Mouse (Mus musculus): ENCODE measurements at regions not wholly inside any gene's neighbourhood (a gene's known extent, or its start where the extent isn't known, plus 50 kb on each side); places are given as distances from the start of the nearest gene placed in this dataset.

GRCm38 (mm10) chr13:114613909-114614308 lies 155.2 kb upstream of the Fst start:
- Histone ChIP-seq H3K27me3 (ENCODE audit: insufficient read depth, low read length) (no peaks in the 10 kb centered on the region), H3K4me3 (ENCODE audit: low read depth, low read length) (no peak overlapping the region), H3K36me3 (replicated peaks; ENCODE audit: insufficient read depth, low read length) (no peaks in the 10 kb centered on the region), H3K27ac (ENCODE audit: low read depth) (no peak overlapping the region), H3K9ac (replicated peaks) (no peak overlapping the region), H3K4me2 (ENCODE audit: low read depth, low read length) (no peak overlapping the region), H3K4me1 (ENCODE audit: insufficient read depth) (no peaks in the 10 kb centered on the region), H3K9me3 (ENCODE audit: low read length) (no peaks in the 10 kb centered on the region)
- ATAC-seq (no peak), DNase-seq (no peak)
- WGBS (ENCODE audit: insufficient replicate concordance), result 82% methylated on average over 1 of the region's 1 CpGs
- TF ChIP-seq EP300 (IDR thresholded peaks at IDR 0.05; ENCODE audit: low read depth), result no peak
- no peak for TF ChIP-seq CTCF (IDR thresholded peaks at IDR 0.05; ENCODE audit: low read depth)

GRCm38 (mm10) chr13:114619416-114619815 lies 160.7 kb upstream of the Fst start:
- WGBS (ENCODE audit: insufficient replicate concordance), result 84% methylated on average over 4 of the region's 4 CpGs
- Histone ChIP-seq H3K27ac (ENCODE audit: low read depth) (no peak overlapping the region), H3K27me3 (ENCODE audit: insufficient read depth, low read length) (no peaks in the 10 kb centered on the region), H3K4me2 (ENCODE audit: low read depth, low read length) (no peak overlapping the region), H3K9ac (replicated peaks) (no peak overlapping the region), H3K4me3 (ENCODE audit: low read depth, low read length) (no peak overlapping the region), H3K9me3 (ENCODE audit: low read length) (no peaks in the 10 kb centered on the region), H3K36me3 (replicated peaks; ENCODE audit: insufficient read depth, low read length) (no peaks in the 10 kb centered on the region), H3K4me1 (ENCODE audit: insufficient read depth) (no peaks in the 10 kb centered on the region)
- DNase-seq, result no peak
- no peak for ATAC-seq
- no peak for TF ChIP-seq CTCF (IDR thresholded peaks at IDR 0.05; ENCODE audit: low read depth)
- TF ChIP-seq EP300 (IDR thresholded peaks at IDR 0.05; ENCODE audit: low read depth), result no peak

- Histone ChIP-seq H3K36me3 (replicated peaks; ENCODE audit: insufficient read depth, low read length) (no peaks in the 10 kb centered on the region), H3K4me2 (ENCODE audit: low read depth, low read length) (no peak overlapping the region), H3K9ac (replicated peaks) (no peak overlapping the region), H3K27me3 (ENCODE audit: insufficient read depth, low read length) (no peaks in the 10 kb centered on the region), H3K4me3 (ENCODE audit: low read depth, low read length) (no peak overlapping the region), H3K9me3 (ENCODE audit: low read length) (no peaks in the 10 kb centered on the region), H3K4me1 (ENCODE audit: insufficient read depth) (no peaks in the 10 kb centered on the region), H3K27ac (ENCODE audit: low read depth) (no peak overlapping the region)
- DNase-seq, result no peak
- no peak for ATAC-seq
- WGBS (ENCODE audit: insufficient replicate concordance), result 69% methylated on average over 4 of the region's 4 CpGs
- TF ChIP-seq EP300 (IDR thresholded peaks at IDR 0.05; ENCODE audit: low read depth) (no peak), CTCF (IDR thresholded peaks at IDR 0.05; ENCODE audit: low read depth) (no peak)
Measured at GRCm38 (mm10) chr13:114636731-114637130, 178.0 kb upstream of the Fst start.

GRCm38 (mm10) chr13:114639531-114639930 lies 178.5 kb upstream of the Mocs2 start:
- ATAC-seq, result no peak
- no peaks in the 10 kb centered on the region for H3K36me3 ChIP-seq (replicated peaks; ENCODE audit: insufficient read depth, low read length)
- H3K4me3 ChIP-seq (ENCODE audit: low read depth, low read length), result no peak overlapping the region
- H3K4me2 ChIP-seq (ENCODE audit: low read depth, low read length), result no peak overlapping the region
- no peak overlapping the region for H3K27ac ChIP-seq (ENCODE audit: low read depth)
- no peak for TF ChIP-seq CTCF (IDR thresholded peaks at IDR 0.05; ENCODE audit: low read depth)
- no peak for TF ChIP-seq EP300 (IDR thresholded peaks at IDR 0.05; ENCODE audit: low read depth)
- no peak overlapping the region for H3K9ac ChIP-seq (replicated peaks)
- 83% methylated on average over 2 of the region's 2 CpGs for WGBS (ENCODE audit: insufficient replicate concordance)
- H3K4me1 ChIP-seq (ENCODE audit: insufficient read depth), result no peaks in the 10 kb centered on the region
- H3K9me3 ChIP-seq (ENCODE audit: low read length), result no peaks in the 10 kb centered on the region
- DNase-seq, result no peak
- H3K27me3 ChIP-seq (ENCODE audit: insufficient read depth, low read length), result no peaks in the 10 kb centered on the region

DNA sequence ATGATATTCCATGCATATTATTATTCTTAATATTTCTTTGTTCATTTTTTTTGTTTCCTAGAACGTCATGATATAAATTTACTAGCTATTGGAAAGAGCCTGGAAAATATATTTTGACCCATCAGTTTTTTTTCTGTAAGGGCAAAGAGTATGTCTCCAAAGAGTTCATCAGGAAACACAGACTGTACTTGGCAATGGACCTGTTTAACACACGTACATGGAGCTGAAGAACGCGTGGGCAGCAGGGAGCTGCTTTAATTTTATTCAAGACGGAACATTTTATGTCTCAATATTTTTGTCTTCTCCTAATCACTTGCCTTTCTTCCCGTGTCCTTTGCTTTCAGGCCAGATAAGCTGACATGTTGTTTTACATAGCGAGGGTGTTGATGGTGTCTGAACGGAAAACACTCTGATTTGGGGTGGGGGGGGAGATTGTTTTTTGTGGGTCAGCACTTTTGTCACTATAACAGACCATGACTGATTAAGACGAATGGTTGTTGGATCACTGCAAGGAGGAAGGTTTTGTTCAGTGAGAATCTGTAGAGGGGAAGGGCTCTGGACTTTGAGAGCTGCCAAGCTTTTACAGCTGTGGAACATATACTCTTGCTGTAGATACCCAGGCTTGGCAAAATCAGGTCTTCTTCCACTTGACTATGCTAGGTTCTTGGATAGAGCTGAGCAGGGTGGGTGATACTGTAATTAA lies 176.2 kb upstream of the Mocs2 start:
- H3K4me1 ChIP-seq (ENCODE audit: insufficient read depth), result no peaks in the 10 kb centered on the region
- 68% methylated on average over 9 of the region's 9 CpGs for WGBS (ENCODE audit: insufficient replicate concordance)
- H3K9me3 ChIP-seq (ENCODE audit: low read length), result no peaks in the 10 kb centered on the region
- no peaks in the 10 kb centered on the region for H3K27me3 ChIP-seq (ENCODE audit: insufficient read depth, low read length)
- H3K9ac ChIP-seq (replicated peaks), result no peak overlapping the region
- H3K36me3 ChIP-seq (replicated peaks; ENCODE audit: insufficient read depth, low read length), result no peaks in the 10 kb centered on the region
- no peak for TF ChIP-seq CTCF (IDR thresholded peaks at IDR 0.05; ENCODE audit: low read depth)
- ATAC-seq (no peak), DNase-seq (no peak)
- H3K4me3 ChIP-seq (ENCODE audit: low read depth, low read length), result no peak overlapping the region
- no peak overlapping the region for H3K4me2 ChIP-seq (ENCODE audit: low read depth, low read length)
- no peak overlapping the region for H3K27ac ChIP-seq (ENCODE audit: low read depth)

- TF ChIP-seq EP300 (IDR thresholded peaks at IDR 0.05; ENCODE audit: low read depth) (no peak), CTCF (IDR thresholded peaks at IDR 0.05; ENCODE audit: low read depth) (no peak)
Measured at GRCm38 (mm10) chr13:114642901-114643491, 175.0 kb upstream of the Mocs2 start.

More at GRCm38 (mm10) chr13:114642901-114643491, 175.0 kb upstream of the Mocs2 start:
- Histone ChIP-seq H3K27me3 (ENCODE audit: insufficient read depth, low read length) (no peaks in the 10 kb centered on the region), H3K27ac (ENCODE audit: low read depth) (no peak overlapping the region), H3K4me3 (ENCODE audit: low read depth, low read length) (no peak overlapping the region), H3K4me1 (ENCODE audit: insufficient read depth) (no peaks in the 10 kb centered on the region), H3K9me3 (ENCODE audit: low read length) (no peaks in the 10 kb centered on the region), H3K36me3 (replicated peaks; ENCODE audit: insufficient read depth, low read length) (no peaks in the 10 kb centered on the region), H3K9ac (replicated peaks) (no peak overlapping the region), H3K4me2 (ENCODE audit: low read depth, low read length) (no peak overlapping the region)
- ATAC-seq (no peak), DNase-seq (no peak)
- 77% methylated on average over 3 of the region's 3 CpGs for WGBS (ENCODE audit: insufficient replicate concordance)
